Mouse (Mus musculus) small intestine, adult 2 months (tissue): ENCODE data around the gene Fam162a. TPM values are rescaled to one million over a fixed set of nuclear protein-coding genes. Genes with fewer than 3 reads are reported as not detected.
A peak's percentile ranks its signal among the peaks of the same experiment; 100 is the strongest.
"Not testable (repeated sequence)": the region's sequence is repeated elsewhere in the genome, so short reads cannot be mapped to it uniquely, and the experiment has no call there.

ENCODE experiments used
- H3K27ac ChIP-seq: fragments of 200-500 bp; 2 replicates; pipeline ENCODE4 v1.5.1; 2012; ENCODE audit warnings: low read depth, low read length, control low read depth, inconsistent platforms; ENCODE audit not compliant: insufficient read depth
- H3K27me3 ChIP-seq: fragments of 200-500 bp; 2 replicates; pipeline ENCODE4 v1.6.1; 2012; ENCODE audit warnings: mild to moderate bottlenecking, moderate library complexity, low read length, inconsistent platforms; ENCODE audit not compliant: control insufficient read depth, insufficient read depth
- H3K36me3 ChIP-seq: fragments of 200-500 bp; 2 replicates; pipeline ENCODE4 v1.6.1; 2012; ENCODE audit warnings: mild to moderate bottlenecking, low read length, control low read depth, inconsistent platforms; ENCODE audit not compliant: control insufficient read depth, insufficient read depth
- H3K4me1 ChIP-seq: fragments of 200-500 bp; 2 replicates; pipeline ENCODE4 v1.6.1; 2012; ENCODE audit warnings: low read length, inconsistent platforms, mixed read lengths; ENCODE audit not compliant: control insufficient read depth, insufficient read depth, insufficient read length
- H3K4me3 ChIP-seq: fragments of 200-500 bp; 2 replicates; pipeline ENCODE4 v1.5.1; 2012; ENCODE audit warnings: low read depth, mild to moderate bottlenecking, control low read depth, inconsistent platforms, low read length, moderate library complexity
- CTCF ChIP-seq: fragments of 200-500 bp; IDR thresholded peaks from 2 replicates; pipeline ENCODE4 v1.5.1; 2012; ENCODE audit warnings: low read depth, mild to moderate bottlenecking, control low read depth, inconsistent platforms, low read length, moderate library complexity, mixed read lengths; ENCODE audit not compliant: insufficient replicate concordance, insufficient read length; ENCODE audit errors: extremely low read depth
- POLR2A ChIP-seq: fragments of 200-500 bp; IDR thresholded peaks from 2 replicates; pipeline ENCODE4 v1.6.1; 2012; ENCODE audit warnings: low read depth, mild to moderate bottlenecking, control low read depth, inconsistent platforms, low read length, moderate library complexity
- WGBS: fragments of 180-500 bp; shearing (Covaris S2); methylation state at CpG from one replicate; pipeline ENCODE4 v1.1.7; 2018; 5-methylcytosine and 5-hydroxymethylcytosine counted together
- polyA plus RNA-seq: library from polyadenylated mRNA; depleted of rRNA; stranded (reverse); fragments of >200 nt; gene quantifications from 2 replicates; pipeline ENCODE4 v1.2.3, GENCODE M21; 2012; rRNA removed

Fam162a gene
- 13.3 and 18.6 TPM in 2 replicates for polyA plus RNA-seq

GRCm38 (mm10) chr16:36071450-36072379 is at the start of gene Fam162a, which contains the start of gene Ccdc58:
TSS of gene Fam162a (minus strand) at chr16:36071594.
TSS of gene Ccdc58 (plus strand) at chr16:36071685.
- peak within 1 kb of the TSS; percentile 99 for H3K27ac ChIP-seq
- no peaks in the 10 kb centered on the region for H3K36me3 ChIP-seq
- WGBS: under 1% methylated on average over 81 of the region's 81 CpGs
- peaks cover 9% of the 10 kb centered on the region for H3K4me1 ChIP-seq
- H3K27me3 ChIP-seq: no peaks in the 10 kb centered on the region
- TF ChIP-seq CTCF (no peak), POLR2A (peak; percentile 95)
- H3K4me3 ChIP-seq: peak within 1 kb of the TSS; percentile 90

DNA sequence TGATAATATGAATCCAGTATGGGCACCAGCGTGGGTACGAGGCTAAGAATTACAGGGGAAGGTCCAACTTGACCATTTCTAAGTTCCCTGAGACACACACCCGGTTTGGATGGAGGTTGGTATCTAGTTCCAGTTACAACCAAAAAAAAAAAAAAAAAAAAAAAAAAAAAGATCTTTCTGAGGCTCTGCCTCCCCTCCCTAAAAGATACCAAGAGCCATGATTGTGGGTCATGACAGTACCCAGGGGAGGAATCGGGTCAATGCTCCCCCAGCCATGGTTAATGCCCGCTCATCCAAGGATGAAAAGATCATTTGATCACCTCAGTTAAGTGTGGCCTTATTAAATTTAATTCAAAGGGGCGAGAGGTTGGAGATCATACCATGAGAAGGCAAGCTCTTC is 44.4 kb upstream of the Fam162a start:
- H3K36me3 ChIP-seq, H3K27me3 ChIP-seq, H3K4me1 ChIP-seq, H3K27ac ChIP-seq, H3K4me3 ChIP-seq: not testable (repeated sequence)
- 93% methylated on average over 6 of the region's 6 CpGs for WGBS

GRCm38 (mm10) chr16:36111486-36111885 is 40.1 kb upstream of the Fam162a start:
- not testable (repeated sequence) for H3K36me3 ChIP-seq, H3K27ac ChIP-seq, H3K4me1 ChIP-seq, H3K4me3 ChIP-seq, H3K27me3 ChIP-seq

DNA sequence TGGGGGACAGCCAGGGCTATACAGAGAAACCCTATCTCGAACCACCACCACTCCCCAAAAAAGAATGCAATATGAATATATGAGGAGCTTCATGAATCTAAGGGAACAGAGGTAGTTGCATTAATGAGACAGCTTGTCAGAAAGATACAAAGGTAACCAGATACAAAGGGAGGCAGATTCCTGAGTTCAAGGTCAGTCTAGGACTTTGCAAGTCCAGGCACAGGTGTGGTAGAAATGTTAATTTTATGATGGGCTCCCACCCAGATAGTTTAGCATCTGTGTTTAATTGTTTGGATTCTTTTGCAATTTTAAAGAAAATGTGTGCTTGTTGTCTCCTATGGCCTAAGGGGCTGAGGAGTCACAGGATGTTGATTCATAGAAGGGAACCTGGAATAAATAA is 30.8 kb upstream of the Fam162a start:
- WGBS: 88% methylated on average over 1 of the region's 1 CpGs
- Histone ChIP-seq H3K4me3 (no peak overlapping the region), H3K4me1 (no peaks in the 10 kb centered on the region), H3K27me3 (no peaks in the 10 kb centered on the region), H3K27ac (no peak overlapping the region), H3K36me3 (no peaks in the 10 kb centered on the region)
- TF ChIP-seq CTCF (no peak), POLR2A (no peak)

DNA sequence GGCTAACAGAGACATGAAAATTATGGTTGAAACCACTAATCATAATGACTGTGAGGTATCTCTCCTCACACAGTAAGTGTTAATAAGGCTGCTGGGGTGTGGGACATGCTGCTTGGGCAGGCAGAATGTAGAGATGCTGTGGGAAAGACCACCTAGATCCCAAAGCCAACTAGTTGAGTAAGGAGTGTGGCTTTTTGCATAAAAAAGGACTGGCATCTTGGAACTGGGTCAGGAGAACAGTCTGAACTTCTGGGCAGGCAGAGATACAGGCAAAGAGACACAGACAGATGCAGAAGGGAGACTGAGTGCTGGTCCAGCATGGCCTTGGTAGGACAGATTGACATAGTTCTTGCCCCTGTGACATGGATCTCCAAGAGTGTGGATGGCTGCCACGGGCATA is 30.1 kb upstream of the Fam162a start:
- no peaks in the 10 kb centered on the region for H3K27me3 ChIP-seq
- no peaks in the 10 kb centered on the region for H3K36me3 ChIP-seq
- H3K27ac ChIP-seq: no peak overlapping the region
- no peak for TF ChIP-seq POLR2A
- no peak for TF ChIP-seq CTCF
- H3K4me3 ChIP-seq: no peak overlapping the region
- 94% methylated on average over 1 of the region's 1 CpGs for WGBS
- no peaks in the 10 kb centered on the region for H3K4me1 ChIP-seq

DNA sequence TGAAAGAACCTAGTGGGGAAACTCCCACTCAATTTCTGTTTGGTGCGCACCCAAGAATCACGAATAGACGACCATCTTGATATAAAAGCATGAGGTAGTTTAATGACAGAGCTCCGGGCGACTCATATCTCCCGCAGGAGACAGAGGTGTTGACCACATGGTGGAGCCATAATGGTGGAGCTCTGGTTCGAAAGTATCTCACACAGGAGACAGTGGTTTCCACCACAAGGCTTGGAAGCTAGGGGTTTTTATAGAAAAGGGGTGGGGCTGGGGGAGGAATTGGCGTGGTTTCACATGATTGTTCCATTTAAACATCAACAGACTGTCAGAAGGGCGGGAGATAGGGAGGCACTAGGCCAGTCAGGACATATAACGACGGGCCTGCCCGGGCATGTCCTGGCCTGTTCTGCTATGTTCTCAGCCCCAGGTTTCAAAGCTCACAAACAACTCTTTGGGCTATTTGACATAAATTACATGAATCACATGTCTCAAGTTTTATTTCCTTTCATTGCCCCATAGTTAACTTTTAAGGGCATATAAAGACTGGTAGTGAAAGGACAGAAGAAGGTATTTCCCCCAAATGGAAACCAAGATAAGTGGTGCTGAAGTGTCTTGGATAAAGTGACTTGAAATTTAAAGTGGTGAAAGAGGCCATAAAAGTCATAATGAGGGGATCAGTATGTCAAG is 26.6 kb upstream of the Fam162a start:
- H3K4me3 ChIP-seq, H3K27ac ChIP-seq, H3K27me3 ChIP-seq, H3K4me1 ChIP-seq, H3K36me3 ChIP-seq: not testable (repeated sequence)
- WGBS: 85% methylated on average over 12 of the region's 12 CpGs

DNA sequence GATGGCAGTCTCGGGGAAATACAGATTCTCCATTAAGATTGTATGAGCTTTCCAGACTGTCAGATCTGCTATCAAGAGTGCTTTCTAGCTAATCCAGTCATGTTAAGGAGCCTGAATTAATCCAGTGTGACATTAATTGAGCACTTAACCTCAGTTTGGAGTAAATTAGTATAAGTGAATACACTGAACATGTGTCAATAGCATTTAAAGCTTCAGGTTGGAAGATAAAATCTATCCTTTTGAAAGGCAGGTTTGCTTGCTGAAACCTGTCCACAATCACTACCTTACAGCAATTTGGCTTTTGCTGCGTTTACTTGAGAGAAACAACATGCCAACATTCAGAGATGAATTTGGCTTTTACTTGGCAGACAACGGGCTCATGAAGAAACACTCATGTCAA is 22.7 kb upstream of the Fam162a start:
- H3K36me3 ChIP-seq: 0 out of 2 replicates have a peak, but pooled peaks cover 1% of the 10 kb centered on the region
- H3K4me1 ChIP-seq: peaks cover 10% of the 10 kb centered on the region; the same call in 1 of the 2 replicates
- H3K4me3 ChIP-seq: no peak overlapping the region
- H3K27ac ChIP-seq: no peak overlapping the region
- H3K27me3 ChIP-seq: no peaks in the 10 kb centered on the region
- 89% methylated on average over 3 of the region's 3 CpGs for WGBS
- TF ChIP-seq CTCF (no peak), POLR2A (no peak)
